Mouse (Mus musculus): ENCODE results near the gene Safb.

GRCm38 (mm10) chr17:56613236-56613844 lies 28.7 kb downstream of the Safb start, which contains the start of gene Rpl36:
- TF ChIP-seq CTCF (IDR thresholded peaks at IDR 0.05; ENCODE audit: borderline replicate concordance, insufficient read depth, low read length), result peak; percentile 74
- TF ChIP-seq POLR2A (IDR thresholded peaks at IDR 0.05; ENCODE audit: low read depth, low read length), result peak; percentile 83
